Mouse (Mus musculus): ENCODE measurements at regions not wholly inside any gene's neighbourhood (a gene's known extent, or its start where the extent isn't known, plus 50 kb on each side); places are given as distances from the start of the nearest gene placed in this dataset.

- DNase-seq, result no peak
Observed at GRCm38 (mm10) chr13:31681571-31681970, 56.0 kb downstream of the Foxf2 start.

DNA sequence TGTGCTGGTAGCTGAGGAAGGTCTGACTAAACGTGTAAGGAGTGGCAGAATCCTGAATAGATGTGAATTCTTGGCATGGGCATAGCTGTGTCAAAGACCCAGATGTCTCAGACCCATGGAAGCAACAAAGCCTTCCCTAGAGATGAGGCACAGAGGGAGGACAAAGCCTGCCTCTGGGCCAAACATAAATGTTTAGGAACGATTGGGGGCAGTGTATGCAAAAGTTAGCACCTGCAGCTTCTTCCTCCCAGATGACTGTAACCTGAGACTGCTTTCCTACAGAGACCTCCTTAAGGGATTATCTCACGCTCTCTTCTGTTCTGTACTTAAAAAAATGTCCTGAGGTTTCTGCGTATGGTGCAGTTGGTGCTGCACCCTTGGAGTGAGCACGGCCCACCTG, 57.7 kb downstream of the Foxf2 start:
- no peak for DNase-seq

DNA sequence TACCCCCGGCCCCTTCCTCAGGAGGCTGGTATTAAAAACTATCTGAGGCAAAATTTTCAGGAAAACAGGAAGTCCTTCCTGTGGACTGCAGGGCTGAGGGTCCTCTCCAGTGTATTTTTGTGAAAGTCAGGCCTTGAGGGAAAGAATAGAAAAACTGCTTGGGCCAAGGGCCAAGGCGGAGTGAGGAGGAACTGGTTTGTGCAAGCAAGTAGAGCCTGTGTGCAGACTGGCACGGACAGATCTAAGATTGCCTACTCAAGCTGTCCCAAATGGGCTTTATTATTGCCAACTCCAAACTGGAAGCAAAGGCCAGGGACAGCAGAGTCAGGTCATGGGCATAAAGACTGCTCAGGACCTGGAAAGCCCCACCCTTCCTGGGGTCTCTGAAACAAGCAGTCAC, 62.9 kb downstream of the Foxf2 start:
- DNase-seq, result no peak

DNA sequence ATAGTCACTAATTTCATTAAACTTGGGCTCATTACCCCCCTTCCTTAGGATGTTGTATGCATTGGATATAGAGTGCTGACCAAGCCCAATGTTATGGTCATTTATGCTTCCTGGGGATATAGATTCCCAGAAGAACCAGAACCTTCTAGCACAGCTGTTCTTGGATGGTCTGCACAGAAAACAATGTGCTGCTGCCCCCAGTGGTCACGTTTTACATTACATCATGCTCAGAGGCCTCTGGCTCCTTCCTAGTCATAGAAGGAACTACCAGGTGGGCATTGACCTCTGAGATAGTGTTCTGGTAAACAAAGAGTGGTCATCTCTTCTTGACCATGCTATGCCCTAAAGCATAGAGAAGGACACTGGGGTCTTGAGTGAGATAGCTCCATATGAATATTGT, 63.7 kb downstream of the Foxf2 start:
- DNase-seq, result peak; percentile 42 to 43

DNA sequence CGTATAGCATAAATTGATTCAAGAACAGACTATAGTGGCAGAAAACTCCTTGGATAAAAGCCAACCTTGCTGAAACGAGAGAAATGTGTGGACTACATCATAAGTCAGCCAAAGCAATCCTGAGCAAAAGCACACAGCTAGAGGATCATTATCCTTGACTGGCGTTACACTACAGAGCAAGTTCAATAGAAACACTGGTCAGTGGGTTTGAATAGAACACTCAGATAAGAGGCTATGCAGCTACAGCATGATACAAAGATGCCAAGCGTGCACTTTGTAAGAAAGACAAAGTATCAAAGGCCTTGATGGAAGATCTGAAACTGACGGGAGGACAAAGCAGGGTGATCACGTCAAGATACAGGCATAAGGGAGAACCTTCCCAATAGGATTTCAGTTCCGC, 70.1 kb downstream of the Foxf2 start:
- no peak for DNase-seq

DNA sequence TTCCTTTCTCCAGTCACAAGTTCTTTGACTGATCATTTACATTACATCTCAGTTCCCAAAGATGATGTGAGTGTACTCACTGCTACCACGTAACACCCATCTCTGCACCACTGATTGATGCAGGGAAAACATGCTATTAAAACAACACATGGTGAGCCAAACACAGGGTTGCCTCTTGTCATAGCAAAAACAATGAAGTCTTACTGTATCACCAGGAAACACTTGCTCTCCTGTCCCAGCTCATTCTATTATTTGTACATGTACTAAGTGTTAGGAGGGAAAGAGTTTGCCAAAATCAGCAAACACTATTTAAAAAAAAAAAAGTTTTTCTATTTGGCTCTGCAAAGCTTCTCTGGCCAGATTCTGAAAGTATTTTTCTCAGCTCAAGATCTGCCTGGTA, 78.6 kb downstream of the Foxf2 start:
- no peak for DNase-seq

DNA sequence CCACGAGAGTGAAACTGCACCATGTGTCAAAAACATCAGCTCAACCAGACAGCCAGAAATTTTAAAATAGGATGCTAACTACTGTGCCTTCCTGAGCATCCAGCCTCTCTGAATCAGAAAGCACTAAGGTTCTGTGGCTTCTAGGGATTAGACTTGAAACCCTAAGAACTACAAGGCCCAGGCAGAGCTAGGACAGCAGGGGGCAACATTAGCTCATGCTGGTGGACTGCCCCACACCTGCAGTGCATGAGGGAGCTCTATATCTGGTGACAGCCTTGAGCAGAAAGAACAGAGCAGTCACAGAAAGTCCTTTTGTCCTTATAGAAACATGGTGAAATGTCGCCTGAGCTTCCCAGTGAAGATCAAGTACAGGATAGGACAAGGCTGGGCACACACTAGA, 79.8 kb downstream of the Foxf2 start:
- peak in 1 of 2 experiments; percentile 12 for DNase-seq

- DNase-seq, result no peak
Observed at GRCm38 (mm10) chr13:31710681-31711080, 85.1 kb downstream of the Foxf2 start.

GRCm38 (mm10) chr13:31715683-31716082, 90.1 kb downstream of the Foxf2 start:
- DNase-seq, result peak in 1 of 2 experiments; percentile 4

DNA sequence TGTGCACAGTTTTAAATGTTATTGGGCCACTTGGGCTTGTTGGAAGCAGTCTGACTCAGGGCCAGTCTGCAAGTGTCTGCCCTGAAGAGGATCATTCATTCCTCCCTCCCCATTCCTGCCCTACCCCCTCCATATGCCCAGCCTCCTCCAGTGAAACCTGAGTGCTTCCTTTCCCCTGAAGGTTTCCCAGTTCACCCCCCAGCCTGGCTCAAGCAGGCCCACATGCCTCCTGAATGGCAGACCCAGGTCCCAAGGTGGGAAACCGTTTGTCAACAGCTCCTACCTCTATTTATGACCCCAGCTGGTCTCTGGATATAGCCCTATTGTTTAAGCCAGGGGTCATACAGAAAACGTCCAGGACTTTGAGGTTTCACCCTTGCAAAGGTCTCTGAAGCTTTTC, 89.7 kb upstream of the Foxc1 start:
- no peak for DNase-seq

DNA sequence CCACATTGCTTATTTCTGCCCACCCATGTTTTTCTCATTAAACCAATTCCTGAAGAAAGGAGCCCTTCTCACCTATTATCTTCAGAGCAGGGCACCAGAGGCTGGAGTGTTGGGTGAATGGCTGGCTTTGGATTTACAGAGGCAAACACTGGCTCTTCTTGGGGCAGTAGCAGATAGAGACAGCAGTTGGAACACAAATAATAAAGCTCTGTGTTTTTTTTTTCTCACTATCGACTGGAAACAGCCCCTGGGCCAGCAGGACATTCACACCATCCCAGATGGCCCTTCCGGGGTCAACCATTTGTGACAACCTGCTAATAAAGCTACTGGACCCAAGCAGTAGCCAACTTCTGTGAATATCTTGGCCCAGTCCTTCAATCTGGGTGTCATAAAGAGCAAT, 85.7 kb upstream of the Foxc1 start:
- DNase-seq, result no peak

DNA sequence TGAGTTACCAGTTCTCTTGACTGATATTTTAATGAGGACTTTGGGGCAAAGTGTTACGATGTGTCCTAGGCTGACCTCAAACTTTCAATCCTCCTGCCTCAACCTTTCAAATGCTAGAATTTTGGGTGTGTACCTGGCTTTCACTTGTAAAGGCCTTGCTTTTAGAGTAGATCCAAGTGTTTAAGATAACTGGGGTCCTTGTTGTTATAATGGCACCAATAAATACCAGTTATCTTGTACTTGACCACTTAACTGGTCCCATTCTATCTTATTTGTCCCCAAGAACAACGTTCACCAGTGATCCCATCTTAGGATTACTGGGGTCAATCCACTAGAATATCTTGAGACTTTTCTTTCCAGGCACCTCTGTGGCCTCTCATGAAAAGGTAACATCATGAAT, 77.6 kb upstream of the Foxc1 start:
- no peak for DNase-seq

DNA sequence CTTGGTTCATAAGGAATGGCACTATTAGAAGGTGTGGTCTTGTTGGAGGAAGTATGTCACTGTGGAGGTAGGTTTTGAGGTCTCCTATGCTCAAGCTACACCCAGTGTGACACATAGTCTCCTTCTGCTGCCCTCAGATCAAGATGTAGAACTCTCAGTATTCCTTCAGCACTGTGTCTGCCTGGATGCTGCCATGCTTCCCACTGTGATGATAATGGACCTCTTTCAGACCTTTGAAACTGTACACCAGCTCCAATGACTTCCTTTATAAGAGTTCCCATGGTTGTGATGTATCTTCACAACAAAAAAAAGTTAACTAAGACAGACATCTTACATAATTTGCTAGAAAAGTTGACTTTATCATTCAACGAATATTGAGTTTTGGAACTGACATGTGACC, 60.2 kb upstream of the Foxc1 start:
- DNase-seq, result no peak
